Mouse (Mus musculus) embryonic fibroblast, embryonic 13.5 days (primary cell): ENCODE results near the gene Ttc32.

Source experiments
- CTCF ChIP-seq: IDR thresholded peaks from 2 replicates; pipeline ENCODE4 v1.5.1; 2011; ENCODE audit warnings: mild to moderate bottlenecking, control low read depth, low read length, moderate library complexity, borderline replicate concordance; ENCODE audit not compliant: insufficient read depth
- POLR2A ChIP-seq: IDR thresholded peaks from 2 replicates; pipeline ENCODE4 v1.6.1; 2011; ENCODE audit warnings: low read depth, mild to moderate bottlenecking, control low read depth, low read length, moderate library complexity

DNA sequence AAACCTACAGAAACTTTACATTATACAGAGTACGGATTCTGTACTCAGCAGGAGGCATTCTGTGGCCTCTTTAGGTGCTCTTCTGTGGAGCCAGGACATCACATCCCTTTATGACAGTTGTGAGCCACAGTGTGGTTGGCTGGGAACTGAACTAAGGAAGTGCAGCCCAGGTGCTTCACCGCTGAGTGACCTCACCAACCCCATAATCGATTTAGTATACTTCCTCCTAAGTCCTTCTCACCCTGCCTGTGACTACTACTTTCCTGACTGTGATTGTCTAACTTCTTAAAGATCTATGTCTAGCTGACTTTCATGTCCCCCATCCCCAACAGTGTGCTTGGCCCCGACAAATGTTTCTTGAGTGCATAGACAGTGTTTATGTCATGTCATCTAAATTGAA is 31.5 kb upstream of the Ttc32 start:
- TF ChIP-seq CTCF (no peak), POLR2A (no peak)
